Mouse (Mus musculus): ENCODE data around the gene Uck2.

The Uck2 gene

GRCm38 (mm10) chr1:167283441-167284257 is 1.5 kb downstream of the Uck2 start:
- peak; percentile 50 for DNase-seq

- DNase-seq, result no peak
These were observed 2.4 kb downstream of the Uck2 start for GRCm38 (mm10) chr1:167282768-167283167.

GRCm38 (mm10) chr1:167282112-167282511 is 3.0 kb downstream of the Uck2 start:
- DNase-seq, result no peak

- DNase-seq, result no peak
These were observed 5.1 kb downstream of the Uck2 start for GRCm38 (mm10) chr1:167280061-167280460.

GRCm38 (mm10) chr1:167279160-167279715 is 5.9 kb downstream of the Uck2 start:
- no peak for DNase-seq

GRCm38 (mm10) chr1:167278395-167278794 is 6.7 kb downstream of the Uck2 start:
- no peak for DNase-seq

- no peak for DNase-seq
These were observed 10.3 kb downstream of the Uck2 start for GRCm38 (mm10) chr1:167274646-167275390.

- DNase-seq, result no peak
These were observed 11.5 kb downstream of the Uck2 start for GRCm38 (mm10) chr1:167273380-167274163.

- DNase-seq, result no peak
These were observed 13.3 kb downstream of the Uck2 start for GRCm38 (mm10) chr1:167271841-167272240.

- no peak for DNase-seq
These were observed 13.8 kb downstream of the Uck2 start for GRCm38 (mm10) chr1:167271304-167271703.

GRCm38 (mm10) chr1:167270342-167271111 is 14.6 kb downstream of the Uck2 start:
- DNase-seq, result peak; percentile 70

- peak; percentile 72 for DNase-seq
These were observed 15.3 kb downstream of the Uck2 start for GRCm38 (mm10) chr1:167269856-167270270.

- DNase-seq, result no peak
These were observed 15.7 kb downstream of the Uck2 start for GRCm38 (mm10) chr1:167269350-167269811.

GRCm38 (mm10) chr1:167268360-167269063 is 16.6 kb downstream of the Uck2 start:
- no peak for DNase-seq

- no peak for DNase-seq
These were observed 18.4 kb downstream of the Uck2 start for GRCm38 (mm10) chr1:167266720-167267119.

- DNase-seq, result no peak
These were observed 19.8 kb downstream of the Uck2 start for GRCm38 (mm10) chr1:167265366-167265765.

- peak; percentile 49 for DNase-seq
These were observed 22.6 kb downstream of the Uck2 start for GRCm38 (mm10) chr1:167262489-167263041.

GRCm38 (mm10) chr1:167261750-167262149 is 23.4 kb downstream of the Uck2 start:
- peak; percentile 55 for DNase-seq

- DNase-seq, result no peak
These were observed 25.4 kb downstream of the Uck2 start for GRCm38 (mm10) chr1:167259702-167260101.

GRCm38 (mm10) chr1:167256724-167257302 is 28.3 kb downstream of the Uck2 start:
- no peak for DNase-seq

GRCm38 (mm10) chr1:167253579-167253978 is 31.5 kb downstream of the Uck2 start:
- no peak for DNase-seq
